Mouse (Mus musculus) thymus, postnatal 4 days (tissue): Measurements from ENCODE around the gene Slc13a2.

Experiments
- DNase-seq: peaks from one replicate; pipeline ENCODE4 v3.0.0; 2021

The Slc13a2 gene

DNA sequence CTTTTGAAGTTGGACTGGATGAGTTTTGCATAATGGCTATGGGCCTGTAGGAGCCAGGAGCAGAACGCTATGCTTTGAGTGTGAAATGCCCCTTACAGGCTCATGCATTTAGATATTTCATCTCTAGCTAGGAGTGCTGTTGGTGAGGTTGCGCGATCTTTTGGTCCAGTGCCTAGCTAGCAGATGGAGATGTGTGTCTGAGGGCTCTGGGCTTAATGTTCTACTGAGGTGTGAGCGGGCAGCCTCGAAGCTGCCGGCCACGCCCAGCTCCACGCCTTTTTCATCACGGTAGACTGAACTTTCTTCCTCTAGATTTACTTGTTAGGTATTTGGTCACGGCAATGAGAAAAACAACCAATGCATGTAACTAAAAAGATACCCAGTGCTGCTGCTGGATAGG lies 9.2 kb upstream of the Slc13a2 start:
- no peak for DNase-seq

DNA sequence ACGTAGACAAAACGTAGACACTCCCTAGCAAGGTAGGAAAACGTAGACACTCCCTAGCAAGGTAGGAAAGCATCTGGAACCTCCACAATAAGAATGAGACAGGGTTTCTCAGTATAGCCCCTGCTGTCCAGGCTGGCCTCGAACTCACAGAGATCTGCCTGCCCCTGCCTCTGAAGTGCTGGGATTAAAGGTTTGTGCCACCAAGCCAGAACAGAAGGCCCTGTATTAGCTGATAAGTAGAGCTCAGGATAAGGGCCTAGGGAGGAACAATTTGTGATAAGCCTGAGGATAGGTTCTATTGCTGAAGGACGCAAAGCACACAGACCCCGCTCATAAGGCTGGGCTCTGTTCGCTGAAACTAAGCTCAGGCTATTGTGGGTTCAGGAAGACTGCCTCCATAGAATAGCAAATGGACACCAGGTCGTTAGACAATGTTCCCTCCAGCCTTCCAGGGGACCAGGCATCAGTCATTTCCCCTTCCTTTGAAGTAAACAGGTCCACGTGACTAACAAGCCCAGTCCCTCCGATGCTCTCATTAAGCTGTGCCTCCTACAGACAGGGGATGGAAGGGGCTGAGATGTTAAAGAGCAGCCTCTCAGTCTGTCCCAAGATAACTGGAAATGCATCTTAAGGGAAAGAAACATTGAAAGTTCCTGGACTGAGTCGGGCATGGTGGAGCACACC lies 8.3 kb upstream of the Slc13a2 start:
- DNase-seq = no peak

DNA sequence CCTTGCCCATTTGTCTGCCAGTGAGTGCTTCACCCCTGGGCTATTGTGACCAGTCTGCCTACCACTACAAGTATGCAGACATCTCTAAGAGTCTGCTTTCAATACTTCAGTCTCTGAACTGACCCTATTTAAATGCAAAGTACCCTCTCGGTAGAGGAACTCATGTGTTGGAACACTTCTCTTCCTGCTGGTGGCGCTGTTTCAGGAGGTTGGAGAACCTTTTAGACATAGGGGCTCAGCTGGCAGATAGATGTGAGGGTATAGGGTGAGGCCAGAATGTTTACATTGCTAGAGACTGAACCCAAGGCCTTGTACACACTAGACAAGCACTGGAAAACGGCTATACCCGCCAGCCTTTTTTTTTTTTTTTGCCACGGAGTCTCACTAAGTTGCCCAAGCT lies 6.3 kb upstream of the Slc13a2 start:
- no peak for DNase-seq

DNA sequence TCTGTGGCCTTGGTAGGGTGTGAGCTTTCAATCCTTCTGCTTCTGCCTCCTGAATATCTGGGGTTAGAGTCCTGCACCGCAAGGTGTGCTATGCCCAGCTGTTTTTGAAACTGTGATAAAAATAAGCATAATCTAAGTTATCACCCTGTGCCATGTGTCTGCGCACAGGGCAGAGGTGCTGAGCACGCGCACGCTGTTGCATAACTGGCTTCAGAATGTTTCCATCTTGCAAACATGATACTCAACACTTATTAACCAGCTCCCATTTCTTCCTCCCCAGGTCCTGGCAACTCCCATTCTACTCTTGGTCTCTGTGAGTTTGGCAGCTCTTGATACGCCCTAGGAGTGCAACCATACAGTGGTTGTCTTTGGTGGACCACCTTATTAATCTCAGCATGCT lies 5.6 kb upstream of the Slc13a2 start:
- no peak for DNase-seq

DNA sequence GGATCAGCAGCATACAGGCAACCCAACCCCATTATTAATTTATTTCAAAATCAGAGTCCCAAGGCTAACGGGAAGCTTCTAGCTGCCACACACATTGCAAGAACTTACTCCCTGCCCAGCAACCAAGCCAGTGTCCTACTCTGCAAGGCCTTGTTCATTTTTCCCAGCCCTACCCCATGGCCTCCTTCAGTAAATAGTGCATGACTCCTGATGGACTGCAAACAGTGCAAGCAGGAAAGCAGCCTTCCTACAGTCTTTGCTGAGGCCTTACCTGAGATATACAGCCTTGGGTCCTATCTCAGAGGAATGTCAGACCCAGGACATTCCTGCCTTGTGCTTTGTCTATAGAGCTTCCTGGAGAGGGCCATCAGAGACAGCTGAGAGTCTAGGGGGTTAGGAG lies 3.6 kb upstream of the Slc13a2 start:
- DNase-seq = no peak

DNA sequence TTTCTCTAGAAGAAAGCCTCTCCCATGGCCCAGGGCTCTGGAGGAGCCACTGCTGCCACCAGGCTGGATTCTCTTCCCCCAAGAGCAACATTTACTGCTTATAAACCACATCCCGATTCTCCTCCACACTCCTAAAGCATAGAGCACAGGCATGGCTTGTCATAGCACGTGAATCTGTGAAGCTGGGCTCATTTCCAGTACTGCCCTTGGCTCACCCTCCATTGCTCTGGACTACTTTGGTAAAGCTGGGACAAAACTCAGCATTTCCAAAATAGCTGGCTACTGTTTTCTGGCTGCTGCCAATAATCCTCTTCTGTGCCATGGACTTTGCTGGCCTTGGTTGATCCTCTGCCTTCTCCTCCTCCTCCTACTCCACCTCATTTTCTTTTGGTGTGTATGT lies 2.3 kb upstream of the Slc13a2 start:
- no peak for DNase-seq

DNA sequence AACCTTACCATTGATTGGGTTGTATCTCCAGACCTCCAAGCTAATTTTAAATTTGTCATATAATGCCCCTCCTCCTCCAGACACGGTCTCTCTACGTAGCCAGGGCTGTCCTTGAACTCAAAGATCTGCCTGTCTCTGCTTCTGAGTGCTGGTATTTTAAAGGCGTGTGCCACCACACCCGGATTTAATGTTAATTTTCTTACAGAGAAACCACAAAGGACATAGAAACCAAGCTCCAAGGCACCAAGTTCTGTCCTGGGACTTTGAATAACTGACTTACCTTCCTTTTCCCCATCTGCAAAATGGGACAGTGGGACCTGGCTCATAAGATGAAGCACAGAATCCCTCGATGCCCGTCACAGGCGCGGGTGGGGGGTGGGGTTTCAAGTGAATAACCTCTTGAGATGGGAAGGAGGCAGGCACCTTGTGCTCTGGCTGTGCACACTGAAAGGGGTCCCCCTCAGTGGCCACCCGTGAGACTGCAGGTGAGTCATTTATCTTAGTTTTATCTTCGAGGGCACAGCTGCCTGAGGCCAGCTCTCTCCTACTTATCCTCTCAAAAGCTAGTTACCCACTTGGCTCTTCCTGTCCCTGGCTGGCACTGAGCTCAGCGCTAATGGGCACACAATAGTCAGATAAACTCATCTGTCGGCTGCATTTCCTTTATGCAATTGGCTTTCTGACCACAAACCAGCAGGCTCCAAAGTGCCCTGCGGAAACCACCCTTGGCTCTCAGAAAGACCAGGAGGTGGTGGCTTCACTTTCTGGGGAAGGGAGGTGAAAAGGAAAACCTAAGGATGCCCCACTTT lies 612 bp downstream of the Slc13a2 start:
- DNase-seq = no peak

DNA sequence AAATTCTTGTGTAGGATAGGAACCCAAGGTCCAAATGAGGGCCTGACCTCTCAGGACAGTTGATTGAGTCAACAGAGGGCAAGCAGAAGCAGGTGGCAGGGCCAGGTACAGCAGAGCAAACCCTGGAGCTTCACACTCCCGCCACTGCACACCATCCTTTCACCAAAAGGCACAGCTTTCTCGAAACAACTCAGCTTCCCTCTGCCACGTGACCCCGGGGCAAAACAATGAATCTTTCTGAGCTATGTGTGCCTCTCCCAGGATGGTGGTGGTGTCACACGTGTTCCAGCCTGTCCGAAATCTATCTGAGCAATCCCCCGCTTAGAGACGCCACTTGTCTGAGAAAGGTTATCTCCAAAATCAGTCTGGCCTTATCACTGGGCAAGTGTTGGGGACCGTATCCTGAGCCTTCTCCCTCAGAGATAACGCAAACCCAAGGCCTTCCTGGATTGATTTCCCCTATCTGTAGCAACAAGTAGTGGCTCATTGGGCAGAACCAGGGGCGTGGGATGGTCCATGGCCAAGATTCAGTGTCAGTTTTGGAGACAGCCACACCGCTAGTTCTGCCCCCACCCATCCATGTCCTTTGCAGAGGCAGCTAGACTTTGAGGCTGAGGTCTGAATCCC lies 1.6 kb downstream of the Slc13a2 start:
- no peak for DNase-seq

DNA sequence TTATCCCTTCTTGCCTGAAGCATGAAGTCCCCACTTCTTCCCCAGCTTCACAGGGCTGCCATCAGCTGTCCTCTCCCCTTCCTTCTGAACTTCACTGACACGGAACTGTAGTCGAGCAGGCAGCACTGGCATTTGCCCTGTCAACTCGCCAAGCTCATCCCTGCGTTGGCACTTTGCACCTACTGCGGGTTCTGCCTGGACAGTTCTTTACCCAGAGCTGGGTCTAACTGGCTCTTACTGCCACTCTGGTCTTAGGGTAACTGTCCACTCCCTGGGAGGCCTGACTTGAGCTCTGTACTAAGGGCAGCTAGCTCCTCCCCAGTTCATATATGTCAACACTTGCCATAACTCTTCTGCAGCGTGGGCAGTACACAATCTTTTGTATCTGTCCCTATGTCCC lies 5.2 kb downstream of the Slc13a2 start:
- no peak for DNase-seq

DNA sequence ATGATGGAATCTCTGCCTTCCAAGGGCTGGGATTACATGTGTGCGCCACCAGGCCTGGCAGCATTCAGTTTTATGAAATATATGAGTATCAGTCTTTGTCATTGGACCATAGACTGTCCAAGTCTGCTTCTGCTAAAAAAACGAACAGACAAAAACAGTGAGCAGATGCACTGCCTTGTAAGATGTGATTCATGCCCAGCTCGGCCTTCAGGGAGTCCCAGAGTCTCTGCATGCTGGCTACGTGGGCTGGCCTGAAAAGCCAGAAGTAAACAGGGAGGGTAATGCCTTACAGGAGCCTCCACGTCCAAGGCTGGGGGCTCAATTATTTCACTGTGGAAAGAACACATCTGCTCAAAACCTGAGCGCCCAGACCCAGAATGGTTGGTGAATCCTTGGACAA lies 9.2 kb downstream of the Slc13a2 start:
- DNase-seq = no peak

DNA sequence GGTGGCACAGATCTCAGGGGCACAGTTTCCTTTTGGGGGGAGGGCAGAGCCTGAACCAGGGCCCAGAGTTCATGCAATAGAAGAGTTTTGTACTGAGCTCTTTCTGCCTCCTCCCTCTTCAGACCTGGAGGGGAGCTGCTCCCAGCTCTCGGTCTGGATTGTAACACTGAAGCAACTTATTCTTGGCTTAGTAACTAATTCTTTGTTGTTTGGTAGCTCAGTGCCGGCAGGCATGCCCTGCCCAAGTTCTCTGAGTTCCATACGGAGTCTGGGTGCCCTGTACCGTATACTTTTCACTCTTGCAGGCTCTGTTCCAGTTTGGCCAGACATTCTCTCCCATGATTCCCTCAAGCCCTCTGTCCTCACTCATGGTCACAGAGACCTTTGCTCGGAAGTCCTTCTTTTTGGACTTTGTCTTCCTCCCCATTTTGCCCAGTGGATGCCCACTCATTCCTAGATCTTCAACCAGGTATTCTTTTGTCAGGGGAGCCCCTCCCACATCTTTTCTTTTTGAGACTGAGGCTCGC lies 9.6 kb downstream of the Slc13a2 start:
- DNase-seq = no peak

DNA sequence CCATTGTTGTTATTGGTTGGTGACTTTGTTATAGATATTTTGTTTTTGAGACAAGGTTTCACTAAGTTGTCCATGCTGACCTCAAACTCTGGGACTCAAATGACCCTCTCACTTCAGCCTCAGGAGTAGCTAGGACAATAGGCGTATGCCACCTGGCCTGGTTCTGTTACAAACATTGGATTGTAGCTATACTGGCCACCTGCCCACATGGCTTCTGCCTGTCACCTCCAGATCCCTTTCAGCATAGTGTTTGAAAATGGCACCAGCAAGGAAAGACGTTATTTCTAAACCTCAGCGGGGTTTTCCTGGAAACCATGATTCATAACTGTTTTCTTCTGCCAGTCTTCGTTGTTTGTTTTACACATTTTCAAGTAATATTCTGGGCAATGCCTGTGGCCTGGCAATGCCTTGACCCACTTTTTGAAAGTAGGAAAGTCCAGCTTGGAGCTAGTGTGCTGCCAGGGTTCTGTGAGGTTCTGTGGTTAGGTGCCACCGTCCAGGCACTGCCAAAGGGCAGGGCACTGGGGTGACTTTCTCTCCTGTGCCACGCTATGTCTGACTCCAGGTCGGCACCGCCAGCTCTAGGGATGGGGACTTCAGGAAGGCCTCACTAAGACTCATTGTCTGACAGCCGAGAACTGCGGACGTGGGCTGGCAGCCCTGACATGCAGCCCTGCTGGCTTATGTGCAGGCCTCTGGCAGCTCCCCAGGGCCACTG lies 10.3 kb downstream of the Slc13a2 start:
- no peak for DNase-seq

DNA sequence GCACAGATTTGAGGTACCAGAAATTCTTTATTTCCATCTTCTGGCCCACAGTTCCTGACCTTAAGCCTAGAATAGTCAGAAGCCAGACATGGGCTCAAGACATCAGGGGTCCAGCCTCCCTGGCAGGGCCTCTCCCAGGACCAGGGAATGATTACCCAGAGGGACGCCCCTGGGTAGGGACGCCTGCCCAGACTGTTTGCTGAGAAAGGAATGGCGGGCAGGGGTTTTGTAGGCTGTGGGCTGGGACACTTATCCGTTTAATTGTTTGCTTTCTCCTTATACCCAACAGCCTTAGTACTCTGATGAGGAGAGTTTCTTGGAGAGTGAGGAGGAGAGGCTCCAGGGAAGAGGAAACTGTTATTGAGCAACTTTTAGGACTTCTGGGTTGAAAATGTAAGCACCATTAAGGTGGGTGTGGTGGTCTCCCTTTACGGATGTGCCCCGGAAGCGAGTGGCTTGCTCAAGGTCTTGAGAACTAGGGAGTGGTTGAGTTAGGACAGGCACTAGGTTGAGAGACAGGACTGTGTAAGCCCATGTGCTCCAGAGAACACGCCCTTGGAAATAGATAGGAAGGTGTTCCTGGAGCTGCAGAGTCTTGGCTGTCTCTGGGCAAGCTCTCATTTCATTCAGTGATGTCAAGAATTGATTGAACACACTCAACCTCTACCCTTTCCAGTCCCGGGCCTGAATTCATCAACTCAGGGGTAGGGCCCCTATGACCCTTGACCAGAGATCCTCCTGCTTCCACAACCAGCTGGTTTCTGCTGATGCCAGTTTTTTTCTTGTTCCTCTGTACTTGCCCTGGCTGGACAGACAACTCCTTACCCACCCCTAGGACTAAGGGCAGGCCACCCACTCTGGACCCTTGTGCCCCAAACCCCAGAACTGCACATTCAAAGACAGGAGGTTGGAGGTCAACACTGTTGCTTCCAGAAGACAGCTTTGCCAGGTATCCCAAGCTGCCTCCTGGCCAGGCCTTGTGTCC lies 13.5 kb downstream of the Slc13a2 start:
- DNase-seq = no peak

DNA sequence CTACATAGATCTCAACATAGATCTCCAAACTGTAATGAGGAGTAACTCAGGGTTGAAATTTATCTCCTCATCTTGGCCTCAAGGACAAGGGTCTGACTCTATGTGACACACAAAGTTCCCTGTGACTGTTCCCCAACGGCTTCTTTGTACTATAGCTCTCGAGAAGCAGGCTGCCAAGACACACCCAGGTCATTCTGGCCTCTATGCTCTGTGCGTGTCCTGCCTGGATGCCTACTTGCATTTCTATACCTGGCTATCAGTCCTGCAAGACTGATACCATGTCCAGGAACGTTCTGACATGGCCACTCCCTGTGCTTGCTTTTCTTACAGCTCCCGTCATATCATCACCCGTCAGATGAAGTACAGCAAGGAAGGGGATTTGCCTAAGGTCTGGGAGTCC lies 20.0 kb downstream of the Slc13a2 start:
- DNase-seq = no peak

DNA sequence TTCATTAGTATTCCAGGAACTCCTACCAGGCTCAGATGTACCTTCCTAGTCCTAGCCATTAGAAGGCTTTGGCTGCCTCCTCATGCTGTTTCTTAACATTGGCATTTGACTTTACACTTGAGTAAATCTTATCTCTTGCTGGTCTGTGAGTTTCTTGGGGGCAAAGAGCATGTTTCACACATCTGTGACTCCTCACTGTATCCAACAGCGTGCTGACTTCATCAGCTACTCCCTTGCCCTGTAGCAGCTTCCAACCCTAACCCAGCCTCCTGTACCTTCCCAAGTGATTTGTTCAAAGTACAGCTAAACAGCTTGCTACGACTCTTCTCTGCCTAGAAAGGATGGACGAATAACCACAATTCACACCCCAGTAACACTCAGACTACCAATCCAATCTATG lies 20.5 kb downstream of the Slc13a2 start:
- DNase-seq = no peak

DNA sequence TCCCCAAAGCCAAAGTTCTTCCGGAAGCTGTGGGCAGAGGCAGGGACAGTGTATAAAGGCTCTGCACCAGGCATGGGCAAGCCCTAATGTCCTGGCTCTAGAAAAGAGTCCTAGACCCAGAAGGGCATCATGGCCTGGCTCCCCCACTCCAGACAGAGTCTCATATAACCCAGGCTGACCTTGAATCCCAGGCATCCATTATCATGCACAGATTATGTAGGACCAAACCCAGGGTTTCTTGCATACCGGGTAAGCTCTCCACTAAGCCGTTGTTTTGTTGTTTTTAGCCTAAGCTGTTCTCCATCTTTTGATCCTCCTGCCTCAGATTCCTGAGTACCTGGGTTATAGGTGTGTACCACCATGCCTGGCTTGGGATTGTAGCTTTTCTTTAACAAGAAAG lies 21.1 kb downstream of the Slc13a2 start:
- DNase-seq = no peak

DNA sequence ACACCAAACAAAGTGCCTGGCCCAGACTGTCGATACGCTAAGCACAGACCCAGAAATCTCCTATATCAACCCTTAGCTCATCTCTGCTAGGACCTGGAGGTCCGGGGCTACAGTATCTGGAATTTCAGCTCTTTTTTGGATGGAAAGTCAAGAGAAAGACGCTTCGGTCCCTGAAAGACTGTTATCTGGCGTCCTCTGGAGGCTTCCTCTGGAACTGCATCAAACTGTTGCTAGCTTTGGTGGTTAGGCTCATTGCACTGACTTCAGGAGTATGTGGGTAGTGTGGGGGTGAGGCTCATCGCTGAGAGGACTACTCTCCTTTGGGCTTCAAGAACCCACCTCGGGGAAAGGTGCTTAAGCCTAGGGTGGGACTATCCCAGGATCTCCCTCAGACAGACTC lies 22.3 kb downstream of the Slc13a2 start:
- DNase-seq = peak; percentile 82

DNA sequence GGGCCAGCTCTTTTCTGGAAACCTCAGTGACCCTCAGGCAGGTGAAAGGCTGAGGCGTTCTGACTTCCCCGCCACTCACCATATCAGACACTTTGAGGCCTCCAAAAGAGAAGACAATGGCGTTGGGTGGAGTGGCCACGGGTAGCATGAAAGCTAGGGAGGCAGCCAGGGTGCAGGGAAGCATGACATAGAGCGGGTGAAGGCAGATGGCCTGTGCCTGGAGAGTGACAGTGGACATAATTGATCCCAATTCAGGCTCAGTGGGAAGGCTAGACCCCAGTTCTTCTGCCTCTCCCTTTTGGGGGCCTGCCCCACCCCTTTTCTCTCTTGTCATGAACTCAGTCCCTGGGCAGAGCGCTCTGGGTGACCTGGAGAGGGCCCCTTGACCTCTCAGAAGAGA lies 23.8 kb downstream of the Slc13a2 start:
- no peak for DNase-seq

DNA sequence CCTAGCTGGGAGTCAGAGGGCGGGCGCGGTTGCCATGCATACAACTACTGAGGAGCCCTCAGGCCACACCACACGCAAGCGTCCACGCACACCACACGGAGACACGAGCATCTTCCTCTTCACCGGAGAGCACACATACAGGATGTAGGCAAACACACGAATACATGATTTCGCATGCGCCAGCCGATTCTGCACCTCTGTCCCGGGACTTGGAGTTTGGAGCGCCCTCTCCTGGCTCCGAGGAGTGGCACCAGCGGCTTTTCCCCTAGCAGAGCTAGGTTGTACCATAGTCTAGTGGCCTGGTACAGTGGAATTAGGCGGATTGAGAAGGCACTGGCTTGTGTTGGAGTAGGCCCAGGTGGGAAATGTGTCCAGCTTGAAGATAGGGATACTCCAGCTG lies 24.6 kb downstream of the Slc13a2 start:
- DNase-seq = peak; percentile 90

DNA sequence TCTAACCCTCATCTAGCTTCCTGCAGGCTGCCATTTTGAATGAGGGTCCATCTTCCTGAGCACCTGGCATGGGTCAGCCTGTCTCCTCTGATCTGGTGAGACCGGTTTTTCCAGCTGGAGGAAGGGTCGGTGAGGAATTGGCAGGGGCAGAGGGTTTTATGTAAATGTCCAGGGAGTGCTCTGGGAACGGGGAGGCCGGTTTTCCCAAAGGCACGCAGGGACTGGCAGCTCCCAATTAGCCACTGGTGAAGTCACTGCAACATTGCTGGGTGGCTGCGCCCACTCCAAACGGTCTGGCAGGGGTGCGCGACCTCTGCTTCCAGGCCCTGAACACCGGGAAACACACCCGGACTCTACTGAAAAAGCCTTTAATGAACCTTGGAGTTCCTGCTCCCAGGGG lies 25.1 kb downstream of the Slc13a2 start:
- no peak for DNase-seq

DNA sequence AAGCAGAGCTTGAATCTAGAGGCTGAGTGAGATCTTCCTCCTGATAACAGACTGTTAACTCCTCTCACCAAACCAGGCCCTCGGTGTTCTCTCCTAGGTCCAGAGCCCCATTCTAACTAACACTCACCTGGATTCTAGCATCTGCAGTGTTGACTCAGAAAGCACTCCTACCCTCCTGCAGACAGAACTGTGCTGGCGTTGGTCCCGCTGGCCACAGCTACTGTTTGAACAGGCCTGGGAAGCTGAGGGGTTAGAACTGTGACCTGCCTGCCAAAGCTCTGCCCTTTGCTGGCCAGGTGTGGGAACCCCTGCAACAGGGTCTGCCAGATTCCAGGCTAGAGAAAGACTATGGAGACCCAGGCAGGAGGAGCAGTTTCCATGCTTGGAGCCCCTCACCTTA lies 29.3 kb downstream of the Slc13a2 start:
- DNase-seq = no peak

DNA sequence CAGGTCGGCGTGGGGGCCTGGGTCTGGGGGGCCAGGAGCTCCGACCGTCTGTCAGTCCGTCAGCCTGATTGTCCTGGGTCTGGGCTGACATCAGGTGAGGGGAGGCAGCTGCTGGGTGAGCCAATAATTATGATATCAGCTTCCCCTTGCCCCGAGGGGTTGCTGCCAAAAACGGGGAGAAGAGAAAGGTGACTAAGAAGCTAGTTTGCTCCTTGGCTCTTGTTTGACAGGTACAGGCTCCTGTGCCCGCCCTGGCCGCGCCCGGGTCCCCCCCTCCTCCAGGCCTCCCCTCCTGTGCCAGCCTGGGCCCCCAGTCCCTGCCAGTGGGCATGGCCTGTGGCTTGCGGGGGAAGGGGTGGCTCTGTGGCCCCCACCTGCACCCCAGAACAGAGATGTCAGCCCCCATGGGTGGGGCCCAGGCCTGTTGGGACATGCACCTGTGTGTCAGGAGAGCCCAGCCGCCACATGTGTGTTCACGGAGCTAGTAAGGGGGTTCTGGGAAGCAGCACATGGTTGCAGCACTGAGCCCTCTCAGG lies 35.4 kb downstream of the Slc13a2 start, which contains the start of gene Foxn1:
Foxn1 (minus strand) TSS at position 51 of the 536 bp plus-strand sequence.
- no peak for DNase-seq
